Mouse (Mus musculus) intestine, embryonic 15.5 days (tissue): ENCODE measurements around the gene Srarp. TPM values are rescaled to one million over a fixed set of nuclear protein-coding genes. Genes with fewer than 3 reads are reported as not detected.
A peak's percentile ranks its signal among the peaks of the same experiment; 100 is the strongest.

Source experiments
- ATAC-seq: fragments of 200-750 bp; cut with Nextera tagmentation; 2 replicates; pipeline ENCODE4 v1.8.0; 2017; ENCODE audit warnings: moderate TSS enrichment, moderate library complexity
- H3K27ac ChIP-seq: fragments of 300-500 bp; sonication (generic); 2 replicates; pipeline ENCODE4 v1.5.1; 2015; ENCODE audit warnings: mild to moderate bottlenecking, inconsistent platforms
- H3K27me3 ChIP-seq: fragments of 300-500 bp; sonication (generic); replicated peaks from 2 replicates; pipeline ENCODE4 v1.6.1; 2015; ENCODE audit warnings: inconsistent platforms
- H3K36me3 ChIP-seq: fragments of 300-500 bp; sonication (generic); 2 replicates; pipeline ENCODE4 v1.6.1; 2015; ENCODE audit warnings: inconsistent platforms
- H3K4me1 ChIP-seq: fragments of 300-500 bp; sonication (generic); replicated peaks from 2 replicates; pipeline ENCODE4 v1.6.1; 2015; ENCODE audit warnings: inconsistent platforms
- H3K4me2 ChIP-seq: fragments of 300-500 bp; sonication (generic); replicated peaks from 2 replicates; pipeline ENCODE4 v1.6.1; 2015; ENCODE audit warnings: mild to moderate bottlenecking, inconsistent platforms
- H3K4me3 ChIP-seq: fragments of 300-500 bp; sonication (generic); replicated peaks from 2 replicates; pipeline ENCODE4 v1.5.1; 2015; ENCODE audit warnings: inconsistent platforms
- H3K9ac ChIP-seq: fragments of 300-500 bp; sonication (generic); 2 replicates; pipeline ENCODE4 v1.6.1; 2015; ENCODE audit warnings: inconsistent platforms
- H3K9me3 ChIP-seq: fragments of 300-500 bp; sonication (generic); 2 replicates; pipeline ENCODE4 v1.6.1; 2016; ENCODE audit warnings: inconsistent platforms
- WGBS: fragments of 180-500 bp; shearing (Covaris S2); methylation state at CpG from one replicate; pipeline ENCODE4 v1.1.7; 2015; 5-methylcytosine and 5-hydroxymethylcytosine counted together
- polyA plus RNA-seq: library from polyadenylated mRNA; unstranded; fragments of >200 nt; fragmentation: Nextera tagmentation; extraction: Ambion mirVana; gene quantifications from 2 replicates; pipeline ENCODE4 v1.2.1, GENCODE M21; 2015

Srarp gene
- polyA plus RNA-seq, 1 experiment from 2014 or later = not detected

GRCm38 (mm10) chr4:141420886-141421285 is 15.0 kb downstream of the Srarp start:
- no peaks in the 10 kb centered on the region for H3K27me3 ChIP-seq
- no peaks in the 10 kb centered on the region for H3K36me3 ChIP-seq
- peaks cover 38% of the 10 kb centered on the region for H3K4me1 ChIP-seq
- H3K9ac ChIP-seq = no peak overlapping the region
- H3K27ac ChIP-seq = peak overlapping the region; percentile 77
- H3K9me3 ChIP-seq = no peaks in the 10 kb centered on the region
- peak overlapping the region; percentile 49 for H3K4me2 ChIP-seq
- WGBS = 39% methylated on average over 9 of the region's 9 CpGs
- H3K4me3 ChIP-seq = no peak overlapping the region
- peak; percentile 76 for ATAC-seq

- peak within 1 kb of the TSS; percentile 19; the same call in 1 of the 2 replicates for H3K4me3 ChIP-seq
- ATAC-seq = no peak
- peak within 1 kb of the TSS; percentile 77 for H3K27ac ChIP-seq
- WGBS = 54% methylated on average over 9 of the region's 9 CpGs
- H3K4me2 ChIP-seq = peak within 1 kb of the TSS; percentile 49
- H3K27me3 ChIP-seq = no peaks in the 10 kb centered on the region
- H3K4me1 ChIP-seq = peaks cover 33% of the 10 kb centered on the region
- H3K9ac ChIP-seq = peak within 1 kb of the TSS; percentile 26; the same call in 1 of the 2 replicates
- no peaks in the 10 kb centered on the region for H3K9me3 ChIP-seq
- no peaks in the 10 kb centered on the region for H3K36me3 ChIP-seq
Measured at GRCm38 (mm10) chr4:141420192-141420829, 15.6 kb downstream of the Srarp start, which contains the start of gene Hspb7. Gene Hspb7 (plus strand): TSS chr4:141420779.

GRCm38 (mm10) chr4:141419398-141420191 is 16.3 kb downstream of the Srarp start:
- no peak for ATAC-seq
- Histone ChIP-seq H3K4me2 (no peak overlapping the region), H3K9me3 (no peaks in the 10 kb centered on the region), H3K9ac (no peak overlapping the region; the same call in 1 of the 2 replicates), H3K27me3 (no peaks in the 10 kb centered on the region), H3K4me3 (no peak overlapping the region), H3K4me1 (peaks cover 27% of the 10 kb centered on the region), H3K36me3 (no peaks in the 10 kb centered on the region), H3K27ac (no peak overlapping the region)
- WGBS = 61% methylated on average over 27 of the region's 27 CpGs

GRCm38 (mm10) chr4:141415924-141416323 is 20.0 kb downstream of the Srarp start, which contains the start of gene Clcnkb:
Gene Clcnkb (minus strand): TSS chr4:141416014.
- H3K4me2 ChIP-seq = no peak within 1 kb of the TSS
- H3K27ac ChIP-seq = no peak within 1 kb of the TSS
- H3K4me3 ChIP-seq = no peak within 1 kb of the TSS
- H3K9ac ChIP-seq = no peak within 1 kb of the TSS
- 52% methylated on average over 7 of the region's 7 CpGs for WGBS
- no peak for ATAC-seq
- no peaks in the 10 kb centered on the region for H3K36me3 ChIP-seq
- H3K4me1 ChIP-seq = peaks cover 15% of the 10 kb centered on the region
- no peaks in the 10 kb centered on the region for H3K9me3 ChIP-seq
- no peaks in the 10 kb centered on the region for H3K27me3 ChIP-seq

GRCm38 (mm10) chr4:141411430-141411992 is 24.4 kb downstream of the Srarp start:
- H3K27ac ChIP-seq = no peak overlapping the region
- no peaks in the 10 kb centered on the region for H3K36me3 ChIP-seq
- no peak overlapping the region for H3K4me3 ChIP-seq
- WGBS = 23% methylated on average over 22 of the region's 22 CpGs
- ATAC-seq = no peak
- H3K9me3 ChIP-seq = no peaks in the 10 kb centered on the region
- H3K4me2 ChIP-seq = no peak overlapping the region
- H3K9ac ChIP-seq = no peak overlapping the region
- no peaks in the 10 kb centered on the region for H3K27me3 ChIP-seq
- H3K4me1 ChIP-seq = 0 out of 2 replicates have a peak, but pooled peaks cover 3% of the 10 kb centered on the region

- Histone ChIP-seq H3K36me3 (no peaks in the 10 kb centered on the region), H3K27ac (no peak overlapping the region), H3K4me2 (no peak overlapping the region), H3K9me3 (no peaks in the 10 kb centered on the region), H3K4me3 (no peak overlapping the region), H3K27me3 (0 out of 2 replicates have a peak, but pooled peaks cover 3% of the 10 kb centered on the region), H3K9ac (no peak overlapping the region), H3K4me1 (peaks cover 13% of the 10 kb centered on the region)
- WGBS = 85% methylated on average over 3 of the region's 3 CpGs
- ATAC-seq = no peak
Measured at GRCm38 (mm10) chr4:141408577-141408976, 27.3 kb downstream of the Srarp start.

GRCm38 (mm10) chr4:141406516-141407299 is 29.2 kb downstream of the Srarp start:
- no peak overlapping the region for H3K4me3 ChIP-seq
- H3K36me3 ChIP-seq = no peaks in the 10 kb centered on the region
- H3K27me3 ChIP-seq = 0 out of 2 replicates have a peak, but pooled peaks cover 3% of the 10 kb centered on the region
- H3K9me3 ChIP-seq = no peaks in the 10 kb centered on the region
- 0 out of 2 replicates have a peak overlapping the region, but pooled peaks have one; percentile 12 for H3K9ac ChIP-seq
- no peak overlapping the region for H3K27ac ChIP-seq
- 33% methylated on average over 14 of the region's 14 CpGs for WGBS
- no peak overlapping the region for H3K4me2 ChIP-seq
- peaks cover 13% of the 10 kb centered on the region for H3K4me1 ChIP-seq
- peak; percentile 29; the same call in 1 of the 2 replicates for ATAC-seq

- H3K4me1 ChIP-seq = peaks cover 13% of the 10 kb centered on the region
- H3K36me3 ChIP-seq = no peaks in the 10 kb centered on the region
- no peaks in the 10 kb centered on the region for H3K9me3 ChIP-seq
- H3K4me2 ChIP-seq = no peak overlapping the region
- no peak overlapping the region for H3K9ac ChIP-seq
- no peak overlapping the region for H3K27ac ChIP-seq
- 84% methylated on average over 3 of the region's 3 CpGs for WGBS
- ATAC-seq = no peak
- H3K27me3 ChIP-seq = 0 out of 2 replicates have a peak, but pooled peaks cover 3% of the 10 kb centered on the region
- H3K4me3 ChIP-seq = no peak overlapping the region
Measured at GRCm38 (mm10) chr4:141405314-141405622, 30.6 kb downstream of the Srarp start.

GRCm38 (mm10) chr4:141404518-141405313 is 31.2 kb downstream of the Srarp start:
- 10% methylated on average over 15 of the region's 15 CpGs for WGBS
- H3K27ac ChIP-seq = no peak overlapping the region
- no peaks in the 10 kb centered on the region for H3K36me3 ChIP-seq
- H3K9me3 ChIP-seq = no peaks in the 10 kb centered on the region
- H3K4me2 ChIP-seq = peak overlapping the region; percentile 55
- peak; percentile 84 for ATAC-seq
- no peak overlapping the region for H3K4me3 ChIP-seq
- H3K4me1 ChIP-seq = peaks cover 13% of the 10 kb centered on the region
- H3K9ac ChIP-seq = peak overlapping the region; percentile 39; the same call in 1 of the 2 replicates
- 0 out of 2 replicates have a peak, but pooled peaks cover 3% of the 10 kb centered on the region for H3K27me3 ChIP-seq

- H3K27me3 ChIP-seq = 0 out of 2 replicates have a peak, but pooled peaks cover 3% of the 10 kb centered on the region
- peaks cover 9% of the 10 kb centered on the region for H3K4me1 ChIP-seq
- no peak overlapping the region for H3K4me2 ChIP-seq
- H3K9me3 ChIP-seq = no peaks in the 10 kb centered on the region
- H3K36me3 ChIP-seq = no peaks in the 10 kb centered on the region
- H3K4me3 ChIP-seq = no peak overlapping the region
- H3K9ac ChIP-seq = no peak overlapping the region
- H3K27ac ChIP-seq = no peak overlapping the region
- 84% methylated on average over 15 of the region's 15 CpGs for WGBS
- no peak for ATAC-seq
Measured at GRCm38 (mm10) chr4:141400171-141400570, 35.7 kb downstream of the Srarp start.

- Histone ChIP-seq H3K4me1 (no peaks in the 10 kb centered on the region; the same call in 1 of the 2 replicates), H3K36me3 (no peaks in the 10 kb centered on the region), H3K4me3 (no peak within 1 kb of the TSS), H3K4me2 (no peak within 1 kb of the TSS), H3K9me3 (no peaks in the 10 kb centered on the region), H3K9ac (no peak within 1 kb of the TSS), H3K27ac (no peak within 1 kb of the TSS), H3K27me3 (no peaks in the 10 kb centered on the region)
- 0 out of 2 replicates have a peak, but pooled peaks have one; percentile 31 for ATAC-seq
- WGBS = 50% methylated on average over 12 of the region's 12 CpGs
Measured at GRCm38 (mm10) chr4:141398545-141398944, 37.4 kb downstream of the Srarp start, which contains the start of gene Clcnka. Gene Clcnka (minus strand): TSS chr4:141398724.
